Mouse (Mus musculus): ENCODE data around the gene Dnajb9.

DNA sequence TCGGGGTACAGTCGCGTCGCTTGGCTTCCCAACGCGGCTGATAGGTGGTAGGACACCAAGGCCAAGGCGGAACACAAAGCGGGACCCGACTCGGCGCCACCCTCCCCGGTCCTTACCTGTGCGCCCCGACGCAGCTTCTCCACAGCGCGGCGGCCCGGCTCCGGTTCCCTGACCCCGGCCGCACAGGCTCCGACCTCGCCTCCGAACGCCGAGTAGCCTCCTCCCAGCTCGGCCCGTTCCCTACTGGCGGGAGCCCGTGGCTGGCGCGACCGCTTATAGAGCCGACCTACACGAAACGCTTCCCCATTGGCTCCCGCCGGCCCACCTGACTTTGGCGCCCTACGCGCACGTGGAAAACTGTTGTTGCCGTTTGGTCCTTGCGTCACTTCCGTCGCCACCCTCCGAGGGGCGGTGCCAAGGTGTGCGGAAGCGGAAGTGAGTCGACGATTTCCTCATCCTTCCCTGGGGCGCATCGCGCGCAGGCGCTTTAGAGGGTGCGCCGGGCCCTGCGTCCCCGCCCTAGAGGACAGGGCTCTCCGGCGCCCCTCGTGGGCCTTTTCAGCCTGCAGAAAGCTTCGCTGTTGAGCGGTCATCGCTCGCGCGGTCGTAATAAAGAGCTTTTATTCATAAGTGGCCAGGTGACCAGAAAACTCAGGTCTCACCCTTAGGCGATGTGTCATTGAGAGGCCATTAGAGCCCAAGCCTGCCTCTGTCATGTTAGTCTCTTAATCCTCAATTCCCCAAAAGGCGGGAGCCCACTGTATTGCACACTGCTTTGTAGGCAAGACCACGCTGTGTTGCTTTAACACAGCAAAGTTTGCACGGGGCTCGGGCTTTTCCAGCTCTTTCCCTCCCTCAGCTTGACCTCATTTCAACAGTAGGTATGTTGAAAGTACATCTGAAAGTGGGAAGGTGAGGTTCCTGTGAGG lies at the start of gene Dnajb9:
- TF ChIP-seq CTCF (IDR thresholded peaks at IDR 0.05; ENCODE audit: borderline replicate concordance, extremely low read depth, insufficient read depth, insufficient read length) (peak; percentile 72), POLR2A (IDR thresholded peaks at IDR 0.05; ENCODE audit: borderline replicate concordance, extremely low read depth, insufficient read depth, insufficient read length, poor library complexity, severe bottlenecking) (peak; percentile 96)
